Mouse (Mus musculus) midbrain, embryonic 14.5 days (tissue): ENCODE measurements around the gene 1110002E22Rik. TPM values are rescaled to one million over a fixed set of nuclear protein-coding genes. Genes with fewer than 3 reads are reported as not detected.

Experiments
- ATAC-seq: fragments of 200-750 bp; cut with Nextera tagmentation; 2 replicates; pipeline ENCODE4 v1.8.0; 2017; ENCODE audit warnings: moderate number of reproducible peaks, moderate library complexity; ENCODE audit not compliant: low FRiP score, low TSS enrichment
- DNase-seq: peaks from one replicate; pipeline ENCODE4 v3.0.0-alpha.2; 2015
- H3K27ac ChIP-seq: fragments of 300-500 bp; sonication (generic); replicated peaks from 2 replicates; pipeline ENCODE4 v1.5.1; 2014; ENCODE audit warnings: mild to moderate bottlenecking, low read depth, low read length, moderate library complexity
- H3K27me3 ChIP-seq: fragments of 300-500 bp; sonication (generic); 2 replicates; pipeline ENCODE4 v1.6.1; 2014; ENCODE audit warnings: low read length, control low read depth, mixed read lengths; ENCODE audit not compliant: control insufficient read depth, insufficient read depth
- H3K36me3 ChIP-seq: fragments of 300-500 bp; sonication (generic); 2 replicates; pipeline ENCODE4 v1.6.1; 2014; ENCODE audit warnings: low read length, control low read depth; ENCODE audit not compliant: control insufficient read depth, insufficient read depth
- H3K4me1 ChIP-seq: fragments of 300-500 bp; sonication (generic); 2 replicates; pipeline ENCODE4 v1.6.1; 2014; ENCODE audit warnings: mild to moderate bottlenecking, antibody characterized with exemption, low read length, control low read depth; ENCODE audit not compliant: control insufficient read depth, insufficient read depth
- H3K4me2 ChIP-seq: fragments of 300-500 bp; sonication (generic); 2 replicates; pipeline ENCODE4 v1.6.1; 2014; ENCODE audit warnings: mild to moderate bottlenecking, low read length, moderate library complexity
- H3K4me3 ChIP-seq: fragments of 300-500 bp; sonication (generic); replicated peaks from 2 replicates; pipeline ENCODE4 v1.5.1; 2014; ENCODE audit warnings: low read depth, low read length
- H3K9ac ChIP-seq: fragments of 300-500 bp; sonication (generic); replicated peaks from 2 replicates; pipeline ENCODE4 v1.6.1; 2014; ENCODE audit warnings: mild to moderate bottlenecking, low read length, moderate library complexity
- H3K9me3 ChIP-seq: fragments of 300-500 bp; sonication (generic); 2 replicates; pipeline ENCODE4 v1.6.1; 2016; ENCODE audit warnings: low read length, control low read depth, mixed read lengths; ENCODE audit not compliant: control insufficient read depth
- WGBS: fragments of 180-500 bp; shearing (Covaris S2); extraction: QIAGEN DNeasy Blood & Tissue Kit; methylation state at CpG from one replicate; pipeline ENCODE4 v1.1.7; 2014; 5-methylcytosine and 5-hydroxymethylcytosine counted together
- polyA plus RNA-seq: library from polyadenylated mRNA; unstranded; fragments of >200 nt; fragmentation: Nextera tagmentation; extraction: Ambion mirVana; gene quantifications from 2 replicates; pipeline ENCODE4 v1.2.1, GENCODE M21; 2014

Gene 1110002E22Rik
- polyA plus RNA-seq, 1 experiment from 2014 or later: 0.18 TPM

DNA sequence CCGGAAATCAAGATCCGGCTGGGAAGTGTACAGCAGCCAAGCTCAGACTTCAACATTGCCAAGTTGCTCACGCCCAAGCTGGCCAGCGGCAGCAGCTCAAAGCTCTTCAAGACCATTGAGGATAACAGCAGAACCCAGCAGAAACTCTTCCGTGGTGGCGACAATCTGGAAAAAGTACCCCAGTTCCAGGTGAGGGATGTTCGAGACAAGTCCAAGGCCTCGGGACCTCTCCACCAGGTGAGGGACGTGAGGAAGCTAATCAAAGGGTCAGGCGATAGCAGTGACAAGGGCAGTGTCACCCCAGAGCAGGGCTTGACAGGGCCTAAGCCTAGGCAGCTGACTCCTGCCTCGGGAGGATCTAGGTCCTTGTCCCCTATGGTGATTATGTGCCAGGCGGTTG is 3.3 kb downstream of the 1110002E22Rik start:
- ATAC-seq (no peak), DNase-seq (no peak)
- H3K27me3 ChIP-seq: no peaks in the 10 kb centered on the region
- no peaks in the 10 kb centered on the region for H3K9me3 ChIP-seq
- H3K4me1 ChIP-seq: peaks cover 16% of the 10 kb centered on the region
- H3K27ac ChIP-seq: no peak overlapping the region
- WGBS: 95% methylated on average over 12 of the region's 12 CpGs
- no peak overlapping the region for H3K4me2 ChIP-seq
- no peak overlapping the region for H3K4me3 ChIP-seq
- H3K9ac ChIP-seq: no peak overlapping the region
- no peaks in the 10 kb centered on the region for H3K36me3 ChIP-seq

DNA sequence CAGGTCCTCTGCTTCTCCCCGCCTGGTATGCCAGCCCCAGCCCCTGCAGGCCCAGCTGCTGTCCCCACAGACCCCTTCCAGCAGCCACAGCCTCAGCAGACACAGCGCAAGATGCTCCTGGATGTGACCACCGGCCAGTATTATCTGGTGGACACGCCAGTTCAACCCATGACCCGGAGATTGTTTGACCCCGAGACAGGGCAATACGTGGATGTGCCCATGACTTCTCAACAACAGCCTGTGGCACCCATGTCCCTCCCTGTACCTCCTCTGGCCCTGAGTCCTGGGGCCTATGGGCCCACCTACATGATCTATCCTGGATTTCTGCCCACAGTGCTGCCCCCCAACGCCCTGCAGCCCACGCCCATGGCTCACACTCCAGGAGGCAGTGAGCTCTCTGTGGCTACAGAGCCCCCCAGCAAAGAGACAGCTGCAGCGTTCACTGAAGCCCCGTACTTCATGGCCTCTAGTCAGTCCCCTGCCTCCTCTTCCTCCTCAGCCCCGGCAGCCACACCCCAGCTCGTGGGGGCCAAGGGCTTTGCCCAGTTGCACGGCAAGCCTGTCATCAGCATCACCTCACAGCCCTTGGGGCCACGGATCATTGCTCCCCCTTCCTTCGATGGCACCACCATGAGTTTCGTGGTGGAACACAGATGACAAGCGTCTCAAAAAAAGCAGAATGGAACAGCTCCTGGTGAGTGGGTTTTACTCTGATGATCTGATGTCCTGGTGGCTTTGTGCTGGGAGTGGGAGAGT is 5.1 kb downstream of the 1110002E22Rik start:
- Histone ChIP-seq H3K4me3 (no peak overlapping the region), H3K27me3 (no peaks in the 10 kb centered on the region), H3K27ac (no peak overlapping the region), H3K9ac (no peak overlapping the region), H3K9me3 (no peaks in the 10 kb centered on the region), H3K4me1 (peaks cover 15% of the 10 kb centered on the region), H3K36me3 (no peaks in the 10 kb centered on the region), H3K4me2 (no peak overlapping the region)
- 59% methylated on average over 18 of the region's 18 CpGs for WGBS
- ATAC-seq (no peak), DNase-seq (no peak)

DNA sequence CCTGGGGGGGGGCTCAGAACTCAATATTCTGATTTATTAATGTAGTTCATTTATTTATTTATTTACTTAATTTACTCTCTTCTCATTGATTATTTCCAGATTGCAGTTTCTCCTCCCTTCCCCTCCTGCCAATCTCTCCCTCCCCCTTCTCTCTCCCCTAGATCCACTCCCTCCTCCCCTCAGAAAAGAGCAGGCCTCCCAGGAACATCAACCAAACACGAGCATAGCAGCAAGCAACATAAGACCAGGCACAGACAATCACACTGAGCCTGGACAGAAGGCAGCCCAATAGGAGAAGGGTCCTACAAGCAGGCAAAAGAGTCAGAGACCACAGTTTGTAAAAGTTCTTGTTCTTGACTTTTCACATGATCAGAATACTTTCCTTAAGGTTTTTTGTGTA is 6.2 kb downstream of the 1110002E22Rik start:
- no peaks in the 10 kb centered on the region for H3K27me3 ChIP-seq
- H3K4me3 ChIP-seq: no peak overlapping the region
- H3K27ac ChIP-seq: no peak overlapping the region
- no peaks in the 10 kb centered on the region for H3K36me3 ChIP-seq
- H3K9ac ChIP-seq: no peak overlapping the region
- ATAC-seq (no peak), DNase-seq (no peak)
- WGBS: 7% methylated on average over 1 of the region's 1 CpGs
- peaks cover 13% of the 10 kb centered on the region for H3K4me1 ChIP-seq
- H3K9me3 ChIP-seq: no peaks in the 10 kb centered on the region
- H3K4me2 ChIP-seq: no peak overlapping the region

DNA sequence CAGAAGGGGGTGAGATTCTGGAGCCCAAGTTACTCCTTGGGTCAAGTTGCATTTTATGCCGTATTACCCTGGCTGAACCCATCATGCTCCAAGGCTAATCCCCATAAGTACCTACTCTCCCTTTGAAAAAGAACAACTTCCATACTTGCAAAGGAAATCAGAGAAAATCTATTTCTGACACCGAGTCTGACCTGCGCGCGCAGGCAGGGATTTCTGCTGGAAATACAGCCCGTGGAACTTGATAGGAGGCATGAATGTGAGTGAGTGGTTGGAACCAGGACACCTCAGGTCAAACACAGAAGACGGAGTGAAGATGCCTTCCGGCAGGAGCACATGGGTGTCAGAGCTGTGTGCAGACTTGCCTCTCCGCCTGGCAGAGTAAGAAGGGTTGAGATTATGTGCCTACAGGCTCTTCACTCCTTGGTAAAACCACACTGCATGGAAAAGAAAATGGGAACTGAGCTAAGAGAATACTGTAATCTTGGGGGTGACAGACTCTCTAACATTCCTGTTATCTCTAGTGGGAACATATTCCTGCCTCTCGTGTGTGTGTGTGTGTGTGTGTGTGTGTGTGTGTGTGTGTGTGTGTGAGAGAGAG is 6.7 kb downstream of the 1110002E22Rik start:
- H3K4me3 ChIP-seq: no peak overlapping the region
- peaks cover 12% of the 10 kb centered on the region for H3K4me1 ChIP-seq
- H3K4me2 ChIP-seq: no peak overlapping the region
- no peaks in the 10 kb centered on the region for H3K36me3 ChIP-seq
- H3K27me3 ChIP-seq: no peaks in the 10 kb centered on the region
- ATAC-seq: no peak
- no peak overlapping the region for H3K9ac ChIP-seq
- no peak for DNase-seq
- H3K27ac ChIP-seq: no peak overlapping the region
- H3K9me3 ChIP-seq: no peaks in the 10 kb centered on the region
- 83% methylated on average over 10 of the region's 10 CpGs for WGBS

DNA sequence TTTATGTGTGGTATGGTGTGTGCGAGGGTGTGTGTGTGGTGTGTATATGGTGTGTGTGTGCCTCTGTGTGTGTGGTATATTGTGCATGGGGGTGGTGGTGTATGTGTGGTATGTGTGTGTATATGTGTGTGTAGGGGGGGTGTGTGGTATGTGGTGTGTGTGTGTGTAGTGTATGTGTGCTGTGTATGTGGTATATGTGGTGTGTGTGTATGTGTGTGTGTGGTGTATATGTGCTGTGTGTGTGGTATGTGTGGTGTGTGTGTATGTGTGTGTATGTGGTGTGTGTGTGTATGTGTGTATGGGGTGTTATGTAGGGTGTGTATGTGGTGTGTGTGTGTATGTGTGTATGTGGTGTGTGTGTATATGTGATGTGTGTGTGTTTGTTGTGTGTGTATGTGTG is 9.4 kb downstream of the 1110002E22Rik start:
- Histone ChIP-seq H3K36me3 (no peaks in the 10 kb centered on the region), H3K9ac (no peak overlapping the region), H3K27me3 (no peaks in the 10 kb centered on the region), H3K9me3 (no peaks in the 10 kb centered on the region), H3K4me1 (peaks cover 9% of the 10 kb centered on the region; the same call in 1 of the 2 replicates), H3K4me2 (no peak overlapping the region), H3K27ac (no peak overlapping the region), H3K4me3 (no peak overlapping the region)
- DNase-seq: no peak
- ATAC-seq: 0 out of 2 replicates have a peak, but pooled peaks have one; percentile 24
- WGBS: 91% methylated on average over 1 of the region's 1 CpGs

DNA sequence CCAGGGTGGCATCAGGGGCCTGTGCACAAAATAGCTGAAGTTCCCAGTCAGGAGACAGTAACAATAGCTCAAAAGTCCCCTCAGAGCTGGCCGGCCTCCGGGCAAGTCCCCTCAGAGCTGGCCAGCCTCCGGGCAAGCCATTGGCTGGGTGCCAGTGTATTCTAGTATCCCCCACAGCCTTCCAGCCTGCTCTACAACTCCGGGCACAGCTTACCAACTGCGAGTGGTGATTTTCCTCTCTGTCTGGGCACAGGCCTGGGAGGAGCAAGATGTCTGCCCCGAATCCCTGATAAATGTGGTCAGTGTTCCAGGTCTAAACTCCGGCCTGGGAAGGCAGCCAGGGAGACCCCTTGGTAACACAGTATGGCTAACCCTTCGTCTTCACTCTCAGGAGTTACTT is 10.4 kb downstream of the 1110002E22Rik start:
- H3K27ac ChIP-seq: no peak overlapping the region
- no peaks in the 10 kb centered on the region for H3K9me3 ChIP-seq
- peak; percentile 71 for DNase-seq
- H3K9ac ChIP-seq: no peak overlapping the region
- WGBS: 54% methylated on average over 8 of the region's 8 CpGs
- ATAC-seq: peak; percentile 62; the same call in 1 of the 2 replicates
- H3K4me2 ChIP-seq: no peak overlapping the region
- H3K27me3 ChIP-seq: no peaks in the 10 kb centered on the region
- H3K4me1 ChIP-seq: peaks cover 5% of the 10 kb centered on the region; the same call in 1 of the 2 replicates
- H3K36me3 ChIP-seq: no peaks in the 10 kb centered on the region
- no peak overlapping the region for H3K4me3 ChIP-seq

DNA sequence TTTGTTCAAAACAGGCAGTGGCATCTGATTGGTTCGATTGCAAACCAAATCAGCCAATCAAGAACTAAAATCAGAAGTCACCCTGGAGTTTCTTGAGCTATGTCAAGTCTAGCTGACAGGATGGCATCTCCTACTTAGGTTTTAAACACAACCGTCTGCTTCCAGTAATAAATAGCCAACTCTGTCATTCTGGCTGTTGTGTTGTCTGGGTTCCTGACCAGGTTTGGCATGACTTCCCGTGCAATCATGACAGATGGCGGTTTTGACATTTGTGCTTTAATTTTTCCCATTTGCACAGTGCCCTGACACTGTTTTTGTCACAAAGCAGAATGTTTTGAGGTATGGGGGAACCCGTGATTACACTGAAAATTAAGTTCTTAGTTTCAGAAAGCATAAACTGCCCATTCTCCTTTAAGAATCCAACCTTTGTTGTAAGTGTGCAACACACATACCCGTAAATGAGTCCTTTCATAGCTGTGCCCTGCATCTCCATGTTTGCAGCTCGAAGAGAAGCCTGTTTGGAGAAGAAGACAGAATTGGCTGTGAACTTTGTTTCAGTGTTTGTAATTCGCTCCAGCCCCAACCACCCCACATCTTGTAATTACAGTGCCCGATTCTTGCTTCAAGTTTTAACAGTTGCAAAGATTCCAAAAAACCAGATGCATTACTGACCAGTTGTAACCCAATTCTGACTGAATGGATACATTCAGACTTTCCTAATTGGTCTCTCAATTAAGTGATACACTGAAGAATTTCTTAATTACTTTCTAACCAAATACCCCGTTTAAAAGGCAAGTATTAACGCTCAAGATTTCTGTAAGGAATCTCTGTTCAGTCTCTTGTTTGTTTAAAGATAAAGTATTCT is 12.9 kb downstream of the 1110002E22Rik start:
- ATAC-seq (no peak), DNase-seq (no peak)
- no peaks in the 10 kb centered on the region for H3K9me3 ChIP-seq
- H3K4me1 ChIP-seq: no peaks in the 10 kb centered on the region
- H3K9ac ChIP-seq: no peak overlapping the region
- no peaks in the 10 kb centered on the region for H3K27me3 ChIP-seq
- H3K36me3 ChIP-seq: no peaks in the 10 kb centered on the region
- no peak overlapping the region for H3K4me2 ChIP-seq
- WGBS: 86% methylated on average over 11 of the region's 11 CpGs
- no peak overlapping the region for H3K27ac ChIP-seq
- no peak overlapping the region for H3K4me3 ChIP-seq

DNA sequence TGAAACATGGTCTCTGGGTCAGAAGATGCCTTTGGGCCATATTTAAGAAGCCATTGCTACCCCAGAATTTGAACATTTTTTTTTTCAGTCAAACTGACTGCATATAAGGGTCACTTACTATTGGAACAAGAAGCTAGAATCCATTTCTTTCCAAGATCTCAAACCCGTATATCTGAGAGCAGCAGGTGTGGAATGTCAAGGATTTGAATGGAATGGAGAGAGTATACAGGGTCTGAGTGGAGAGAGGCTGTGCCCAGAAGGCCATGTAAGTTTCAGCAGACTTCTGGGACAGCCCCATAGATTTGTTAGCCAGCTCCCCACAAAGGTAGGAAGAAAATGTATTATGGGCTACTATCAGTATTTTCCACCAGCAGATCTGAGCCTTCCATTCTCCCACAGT is 13.8 kb downstream of the 1110002E22Rik start:
- Histone ChIP-seq H3K4me1 (no peaks in the 10 kb centered on the region), H3K4me2 (no peak overlapping the region), H3K27ac (no peak overlapping the region), H3K27me3 (no peaks in the 10 kb centered on the region), H3K4me3 (no peak overlapping the region), H3K36me3 (no peaks in the 10 kb centered on the region), H3K9ac (no peak overlapping the region), H3K9me3 (no peaks in the 10 kb centered on the region)
- ATAC-seq (no peak), DNase-seq (no peak)
- 86% methylated on average over 1 of the region's 1 CpGs for WGBS
